Mouse (Mus musculus) CH12.LX (cell line): ENCODE data around the gene Tmem114. TPM values are rescaled to one million over a fixed set of nuclear protein-coding genes. Genes with fewer than 3 reads are reported as not detected.

ENCODE experiments used
- DNase-seq: peaks from one replicate; pipeline ENCODE4 v3.0.0-alpha.2; 2013; ENCODE audit errors: extremely low read depth
- H3K27ac ChIP-seq: 2 replicates; pipeline ENCODE4 v1.5.1; 2012; ENCODE audit warnings: low read depth, mild to moderate bottlenecking, control low read depth, moderate library complexity; ENCODE audit not compliant: insufficient read depth
- H3K27me3 ChIP-seq: replicated peaks from 2 replicates; pipeline ENCODE3; 2012; ENCODE audit warnings: inconsistent platforms
- H3K36me3 ChIP-seq, 2 experiments: replicated peaks in 1 of 2; 2 replicates each; pipeline versions ENCODE3 to v1.6.1; 2012; ENCODE audit warnings: inconsistent platforms in 1 of 2, low read length in 1 of 2, mild to moderate bottlenecking in 1 of 2, mixed read lengths in 1 of 2, moderate library complexity in 1 of 2; ENCODE audit not compliant: control insufficient read depth in 1 of 2, insufficient read depth in 1 of 2
- H3K4me1 ChIP-seq, 2 experiments: 2 replicates each; pipeline ENCODE4 v1.6.1; 2012; ENCODE audit warnings: inconsistent platforms in 1 of 2, moderate library complexity in 1 of 2; ENCODE audit not compliant: insufficient read depth in 2 of 2, control insufficient read depth in 1 of 2
- H3K4me2 ChIP-seq: 2 replicates; pipeline ENCODE4 v1.6.1; 2012; ENCODE audit warnings: low read depth, mild to moderate bottlenecking, control low read depth; ENCODE audit not compliant: poor library complexity, insufficient read depth, severe bottlenecking
- H3K4me3 ChIP-seq, 3 experiments: fragments of 150-350 bp in 1 of 3; sonication (generic) in 1 of 3; replicated peaks in 1 of 3; 2 replicates each; pipeline versions ENCODE3 to v1.5.1; 2011 to 2012; ENCODE audit warnings: low read depth in 2 of 3, low read length in 2 of 3, mild to moderate bottlenecking in 2 of 3, moderate library complexity in 2 of 3, control low read depth in 1 of 3, improper control_type of control experiment in 1 of 3, inconsistent platforms in 1 of 3, mixed read lengths in 1 of 3; ENCODE audit not compliant: poor library complexity in 1 of 3
- H3K79me2 ChIP-seq: replicated peaks from 2 replicates; pipeline ENCODE4 v1.6.1; 2012; ENCODE audit warnings: mild to moderate bottlenecking, moderate library complexity; ENCODE audit not compliant: control insufficient read depth, poor library complexity, insufficient read depth, severe bottlenecking; ENCODE audit errors: extremely low read depth
- H3K9ac ChIP-seq: 2 replicates; pipeline ENCODE4 v1.6.1; 2012; ENCODE audit warnings: low read depth, mild to moderate bottlenecking, control low read depth, moderate library complexity; ENCODE audit not compliant: insufficient read depth
- H3K9me3 ChIP-seq: replicated peaks from 2 replicates; pipeline ENCODE3; 2012; ENCODE audit warnings: low read length, inconsistent platforms, mixed read lengths
- BHLHE40 ChIP-seq: IDR thresholded peaks from 2 replicates; pipeline ENCODE4 v1.6.1; 2011; ENCODE audit warnings: mild to moderate bottlenecking, low read depth, low read length, improper control_type of control experiment
- CHD1 ChIP-seq: IDR thresholded peaks from 2 replicates; pipeline ENCODE4 v1.6.1; 2012; ENCODE audit warnings: low read depth, low read length, improper control_type of control experiment, inconsistent platforms
- E2F4 ChIP-seq: IDR thresholded peaks from 2 replicates; pipeline ENCODE4 v1.6.1; 2011; ENCODE audit warnings: low read depth, low read length, improper control_type of control experiment; ENCODE audit not compliant: insufficient replicate concordance
- EP300 ChIP-seq: IDR thresholded peaks from 2 replicates; pipeline ENCODE4 v1.6.1; 2011; ENCODE audit warnings: low read length, improper control_type of control experiment
- ETS1 ChIP-seq: conservative IDR thresholded peaks from 2 replicates; pipeline ENCODE4 v1.6.1; 2012; ENCODE audit warnings: low read depth, mild to moderate bottlenecking, inconsistent platforms, low read length, improper control_type of control experiment, moderate library complexity
- IRF4 ChIP-seq: IDR thresholded peaks from 2 replicates; pipeline ENCODE4 v1.6.1; 2014; ENCODE audit warnings: low read depth, mild to moderate bottlenecking, inconsistent platforms, low read length, improper control_type of control experiment
- JUN ChIP-seq: IDR thresholded peaks from 2 replicates; pipeline ENCODE4 v1.6.1; 2011; ENCODE audit warnings: low read depth, mild to moderate bottlenecking, low read length, improper control_type of control experiment, moderate library complexity; ENCODE audit not compliant: insufficient read depth
- MAX ChIP-seq: IDR thresholded peaks from 2 replicates; pipeline ENCODE4 v1.6.1; 2011; ENCODE audit warnings: low read length, improper control_type of control experiment
- NRF1 ChIP-seq: IDR thresholded peaks from 2 replicates; pipeline ENCODE4 v1.6.1; 2014; ENCODE audit warnings: low read depth, mild to moderate bottlenecking, inconsistent platforms, low read length, improper control_type of control experiment, moderate library complexity
- PAX5 ChIP-seq: IDR thresholded peaks from 2 replicates; pipeline ENCODE4 v1.6.1; 2012; ENCODE audit warnings: low read length, inconsistent platforms, mixed read lengths
- POLR2A ChIP-seq: IDR thresholded peaks from 2 replicates; pipeline ENCODE4 v1.6.1; 2011; ENCODE audit warnings: low read depth, mild to moderate bottlenecking, improper control_type of control experiment, low read length
- POLR2AphosphoS2 ChIP-seq: IDR thresholded peaks from 2 replicates; pipeline ENCODE4 v1.6.1; 2011; ENCODE audit warnings: low read depth, low read length, improper control_type of control experiment
- UBTF ChIP-seq: IDR thresholded peaks from 2 replicates; pipeline ENCODE4 v1.6.1; 2012; ENCODE audit warnings: low read depth, mild to moderate bottlenecking, inconsistent platforms, low read length, improper control_type of control experiment, moderate library complexity
- ZC3H11A ChIP-seq: IDR thresholded peaks from 2 replicates; pipeline ENCODE4 v1.6.1; 2012; ENCODE audit warnings: low read depth, mild to moderate bottlenecking, inconsistent platforms, low read length, improper control_type of control experiment
- ZKSCAN1 ChIP-seq: IDR thresholded peaks from 2 replicates; pipeline ENCODE4 v1.6.1; 2012; ENCODE audit warnings: low read depth, inconsistent platforms, low read length, improper control_type of control experiment, borderline replicate concordance
- dilution Hi-C: fragments of 300-500 bp; cut with MboI; formaldehyde crosslinking; loops from 2 replicates; pipeline ENCODE4 v1.14.3; 2020; ENCODE audit warnings: low sequenced_read_pairs; ENCODE audit not compliant: extremely low pct_unique_long_range_greater_than_20kb, extremely low pct_ligation_motif_present
- in situ Hi-C: fragments of 300-500 bp; cut with MboI; formaldehyde crosslinking; loops from 3 replicates; pipeline ENCODE4 v1.14.3; 2019; ENCODE audit warnings: low sequenced_read_pairs, low pct_ligation_motif_present, low pct_unique_long_range_greater_than_20kb, mixed read lengths
- polyA plus RNA-seq: library from polyadenylated mRNA; unstranded; fragments of >175 nt; gene quantifications from 2 replicates; pipeline ENCODE4 v1.2.1, GENCODE M21; 2012; ENCODE audit warnings: low read depth; ENCODE audit not compliant: insufficient read length
- total RNA-seq, 2 experiments: library from RNA; depleted of rRNA; stranded (reverse); fragments of 300-350 nt in 1 of 2; fragments of >200 nt in 1 of 2; gene quantifications; 2 replicates each; pipeline ENCODE4 v1.2.3; 2012 to 2014

Gene Tmem114
- total and polyA plus RNA-seq, 3 experiments = not detected

DNA sequence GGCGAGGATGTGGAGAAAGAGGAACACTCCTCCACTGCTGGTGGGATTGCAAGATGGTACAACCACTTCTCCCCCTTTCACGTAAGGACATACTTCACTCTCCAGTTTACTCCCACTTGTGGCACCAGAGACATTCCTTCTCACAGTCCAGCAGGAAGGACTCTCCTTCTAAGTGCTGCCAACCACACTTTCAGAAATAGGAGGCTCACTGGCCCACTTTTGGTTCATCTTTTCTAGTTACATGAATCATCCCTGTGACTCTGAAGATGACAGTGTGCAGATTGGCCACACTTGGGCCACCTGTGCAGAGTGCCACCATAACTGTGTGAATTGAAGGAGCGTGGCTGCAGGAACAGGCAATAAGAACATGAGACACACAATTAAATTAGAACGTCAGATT, 4.6 kb upstream of the Tmem114 start:
- no peak overlapping the region for H3K4me3 ChIP-seq
- TF ChIP-seq CHD1 = no peak
- no peak for DNase-seq
- H3K4me1 ChIP-seq = no peaks in the 10 kb centered on the region
- H3K36me3 ChIP-seq = no peaks in the 10 kb centered on the region
- H3K79me2 ChIP-seq = no peaks in the 10 kb centered on the region
- dilution Hi-C loops = no loop called here
- peaks cover 60% of the 10 kb centered on the region for H3K27me3 ChIP-seq
- in situ Hi-C loops = no loop called here
- H3K27ac ChIP-seq = no peak overlapping the region
- no peaks in the 10 kb centered on the region for H3K9me3 ChIP-seq
- no peak overlapping the region for H3K9ac ChIP-seq
- no peak overlapping the region for H3K4me2 ChIP-seq

DNA sequence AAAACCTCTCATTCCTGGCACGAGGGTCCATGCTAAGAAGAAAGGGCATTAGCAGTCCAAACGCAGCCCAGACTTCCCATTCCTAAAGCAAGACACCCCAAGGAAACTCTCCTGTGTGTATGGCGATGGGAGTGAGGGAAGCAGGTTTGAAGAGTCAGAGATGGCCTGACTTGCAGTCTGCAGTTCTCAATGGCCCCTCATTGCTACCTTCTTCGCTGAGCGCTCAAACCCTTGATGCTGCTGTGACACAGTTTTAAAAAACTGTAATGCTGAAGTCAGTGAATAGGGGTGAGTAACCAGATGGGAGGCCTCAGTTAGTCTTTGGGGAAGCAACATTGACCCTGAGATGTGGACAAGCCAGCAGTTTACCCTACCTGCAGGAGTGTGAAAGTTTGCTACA, 800 bp upstream of the Tmem114 start:
- TF ChIP-seq NRF1 (no peak), EP300 (no peak), PAX5 (no peak), IRF4 (no peak), ETS1 (no peak), UBTF (no peak), E2F4 (no peak), POLR2A (no peak)
- H3K27ac ChIP-seq = no peak overlapping the region
- dilution Hi-C loops (no loop called here), in situ Hi-C loops (no loop called here)
- peaks cover 83% of the 10 kb centered on the region for H3K27me3 ChIP-seq
- no peak overlapping the region for H3K4me2 ChIP-seq
- H3K79me2 ChIP-seq = no peaks in the 10 kb centered on the region
- H3K36me3 ChIP-seq = no peaks in the 10 kb centered on the region
- H3K9ac ChIP-seq = no peak overlapping the region
- DNase-seq = no peak
- no peaks in the 10 kb centered on the region for H3K9me3 ChIP-seq
- H3K4me1 ChIP-seq = no peaks in the 10 kb centered on the region
- H3K4me3 ChIP-seq = no peak overlapping the region

DNA sequence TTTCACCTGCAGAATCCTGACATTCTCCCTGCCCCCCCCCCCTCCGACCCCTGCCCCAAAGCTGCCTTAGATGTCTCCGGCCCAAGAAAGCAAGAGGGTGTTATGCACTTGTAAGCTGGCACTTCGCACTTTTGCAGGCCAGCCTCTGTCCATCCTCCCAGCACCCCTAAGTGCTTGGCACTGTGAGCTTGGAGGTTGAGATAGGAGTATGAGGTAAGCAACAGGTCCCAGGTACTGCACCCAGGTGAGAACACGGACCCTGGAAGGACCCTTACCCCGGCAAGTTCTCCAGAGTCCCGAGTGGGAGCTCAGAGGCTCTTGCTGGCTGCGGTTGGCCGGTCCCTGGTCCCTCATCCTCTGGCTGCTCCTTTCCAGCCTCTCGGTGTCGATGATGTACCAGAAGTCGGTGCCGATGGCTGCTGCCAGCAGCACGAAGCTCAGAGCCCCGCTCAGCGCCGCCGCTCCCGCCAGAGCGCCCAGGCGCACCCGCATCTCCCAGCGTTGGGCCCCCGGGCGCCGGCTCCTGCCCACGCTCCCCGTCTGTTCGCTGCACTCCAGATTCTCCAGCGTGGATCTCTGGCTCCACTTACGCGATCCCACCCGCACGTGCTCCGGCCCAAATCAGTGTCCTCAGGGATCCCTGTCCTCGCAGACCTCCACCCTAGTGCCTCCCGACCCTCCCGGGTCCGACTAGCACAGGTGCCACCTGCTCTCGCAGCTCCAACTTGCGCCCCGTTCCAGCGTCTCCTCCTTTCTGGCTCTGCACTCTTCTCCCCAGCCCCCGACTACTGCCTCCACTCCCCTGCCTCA, 570 bp downstream of the Tmem114 start:
- no peak overlapping the region for H3K4me2 ChIP-seq
- no peak overlapping the region for H3K4me3 ChIP-seq
- dilution Hi-C loops (no loop called here), in situ Hi-C loops (no loop called here)
- H3K36me3 ChIP-seq = no peaks in the 10 kb centered on the region
- H3K9me3 ChIP-seq = no peaks in the 10 kb centered on the region
- H3K27ac ChIP-seq = no peak overlapping the region
- no peaks in the 10 kb centered on the region for H3K4me1 ChIP-seq
- peaks cover 83% of the 10 kb centered on the region for H3K27me3 ChIP-seq
- DNase-seq = no peak
- no peak for TF ChIP-seq POLR2A
- no peak for TF ChIP-seq ZC3H11A
- no peak for TF ChIP-seq POLR2AphosphoS2
- TF ChIP-seq ZKSCAN1 = no peak
- TF ChIP-seq JUN = no peak
- TF ChIP-seq CHD1 = no peak
- TF ChIP-seq MAX = no peak
- no peak for TF ChIP-seq BHLHE40
- H3K9ac ChIP-seq = no peak overlapping the region
- no peaks in the 10 kb centered on the region for H3K79me2 ChIP-seq
